Mouse (Mus musculus): Measurements from ENCODE around the gene Lrp1.

DNA sequence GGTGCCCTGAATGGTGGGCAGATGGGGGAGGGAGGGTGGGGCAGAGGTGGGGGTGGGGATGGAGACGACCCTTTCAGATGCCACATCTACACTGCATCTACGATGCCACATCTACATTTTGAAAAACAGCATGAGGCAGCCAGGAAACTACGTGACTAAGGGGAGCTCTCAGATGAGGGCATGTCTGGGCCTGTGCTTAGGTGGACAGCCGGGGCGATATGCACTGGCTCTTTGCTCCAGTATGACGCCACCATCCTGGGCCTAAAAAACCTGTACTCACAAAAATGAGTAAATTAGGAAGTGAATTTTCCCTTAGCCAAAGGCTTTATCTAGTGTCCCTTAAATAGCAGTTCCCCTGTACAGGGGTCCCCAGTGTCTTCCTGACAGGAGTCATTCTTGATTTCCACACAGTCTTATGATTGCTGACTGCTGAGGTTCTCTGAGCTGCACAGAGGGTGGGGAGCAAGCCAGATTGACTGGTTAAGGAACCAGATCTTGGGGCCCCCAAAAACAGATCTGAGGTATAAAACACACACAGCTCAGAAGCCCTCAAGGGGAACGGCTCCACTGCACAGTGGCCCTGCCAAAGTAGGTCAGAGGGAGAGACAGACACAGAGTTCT, 30.0 kb downstream of the Lrp1 start:
- TF ChIP-seq POLR2A (IDR thresholded peaks at IDR 0.05; ENCODE audit: borderline replicate concordance, extremely low read depth, insufficient read depth, insufficient read length, poor library complexity, severe bottlenecking), result no peak
- no peak for TF ChIP-seq CTCF (IDR thresholded peaks at IDR 0.05; ENCODE audit: borderline replicate concordance, extremely low read depth, insufficient read depth, insufficient read length)
